Mouse (Mus musculus) lung, postnatal 0 days (tissue): ENCODE results near the gene Tbx2. TPM values are rescaled to one million over a fixed set of nuclear protein-coding genes. Genes with fewer than 3 reads are reported as not detected.

Source experiments
- ATAC-seq: fragments of 200-750 bp; cut with Nextera tagmentation; 2 replicates; pipeline ENCODE4 v1.8.0; 2017; ENCODE audit warnings: moderate library complexity
- DNase-seq: peaks from one replicate; pipeline ENCODE4 v3.0.0-alpha.2; 2016; ENCODE audit warnings: low spot score
- H3K27ac ChIP-seq: fragments of 300-500 bp; sonication (generic); 2 replicates; pipeline ENCODE4 v1.5.1; 2014; ENCODE audit warnings: antibody characterized with exemption, mild to moderate bottlenecking, low read length, mixed read lengths
- H3K27me3 ChIP-seq: fragments of 300-500 bp; sonication (generic); replicated peaks from 2 replicates; pipeline ENCODE4 v1.6.1; 2014; ENCODE audit warnings: low read length, mixed read lengths; ENCODE audit not compliant: insufficient read depth
- H3K36me3 ChIP-seq: fragments of 300-500 bp; sonication (generic); 2 replicates; pipeline ENCODE4 v1.6.1; 2014; ENCODE audit warnings: low read length, mixed read lengths; ENCODE audit not compliant: insufficient read depth
- H3K4me1 ChIP-seq: fragments of 300-500 bp; sonication (generic); 2 replicates; pipeline ENCODE4 v1.6.1; 2014; ENCODE audit warnings: antibody characterized with exemption, low read depth, low read length, mixed read lengths; ENCODE audit not compliant: insufficient read depth
- H3K4me2 ChIP-seq: fragments of 300-500 bp; sonication (generic); replicated peaks from 2 replicates; pipeline ENCODE4 v1.6.1; 2014; ENCODE audit warnings: low read depth, mild to moderate bottlenecking, low read length, moderate library complexity, mixed read lengths
- H3K4me3 ChIP-seq: fragments of 300-500 bp; sonication (generic); 2 replicates; pipeline ENCODE4 v1.5.1; 2014; ENCODE audit warnings: low read depth, low read length
- H3K9ac ChIP-seq: fragments of 300-500 bp; sonication (generic); replicated peaks from 2 replicates; pipeline ENCODE4 v1.6.1; 2014; ENCODE audit warnings: low read depth, mild to moderate bottlenecking
- H3K9me3 ChIP-seq: fragments of 300-500 bp; sonication (generic); 2 replicates; pipeline ENCODE4 v1.6.1; 2016; ENCODE audit warnings: low read length, mixed read lengths
- CTCF ChIP-seq: IDR thresholded peaks from 2 replicates; pipeline ENCODE4 v1.5.1; 2016; ENCODE audit warnings: antibody characterized with exemption, mild to moderate bottlenecking
- EP300 ChIP-seq: IDR thresholded peaks from 2 replicates; pipeline ENCODE4 v1.6.1; 2016; ENCODE audit warnings: antibody characterized with exemption, mild to moderate bottlenecking, control low read depth
- WGBS: fragments of 180-500 bp; shearing (Covaris S2); extraction: QIAGEN DNeasy Blood & Tissue Kit; methylation state at CpG from one replicate; pipeline ENCODE4 v1.1.7; 2014; 5-methylcytosine and 5-hydroxymethylcytosine counted together
- polyA plus RNA-seq: library from polyadenylated mRNA; unstranded; fragments of >200 nt; fragmentation: Nextera tagmentation; extraction: Ambion mirVana; gene quantifications from 2 replicates; pipeline ENCODE4 v1.2.1, GENCODE M21; 2015

Gene Tbx2
- polyA plus RNA-seq, 1 experiment from 2014 or later: 43.6 TPM

DNA sequence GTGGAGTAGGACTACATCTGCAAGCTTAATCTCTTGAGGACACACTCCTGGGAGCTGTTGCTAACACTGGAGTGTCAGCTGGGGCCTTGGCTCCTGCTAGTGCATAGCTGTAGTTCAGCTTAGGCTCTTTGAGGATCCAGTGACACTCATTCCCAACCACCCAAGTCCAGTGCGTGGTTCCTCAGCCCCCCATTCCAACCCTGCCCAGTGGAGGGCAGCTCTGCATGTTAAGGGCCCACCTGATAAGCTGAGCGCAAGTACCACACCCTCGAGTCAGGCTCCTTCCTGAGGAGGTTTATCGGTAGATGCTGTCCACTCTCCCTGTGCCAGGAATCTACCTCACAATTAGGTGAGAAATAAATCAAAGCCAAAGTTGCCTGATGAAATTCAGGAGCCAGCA is 32.9 kb upstream of the Tbx2 start:
- Histone ChIP-seq H3K27ac (no peak overlapping the region), H3K36me3 (no peaks in the 10 kb centered on the region), H3K9me3 (no peaks in the 10 kb centered on the region), H3K27me3 (no peaks in the 10 kb centered on the region), H3K4me2 (no peak overlapping the region), H3K4me3 (no peak overlapping the region), H3K4me1 (peaks cover 3% of the 10 kb centered on the region; the same call in 1 of the 2 replicates), H3K9ac (no peak overlapping the region)
- peak; percentile 44 for ATAC-seq
- no peak for DNase-seq
- WGBS: 24% methylated on average over 4 of the region's 4 CpGs
- TF ChIP-seq CTCF (0 out of 2 replicates have a peak, but pooled peaks have one; percentile 21), EP300 (no peak)

DNA sequence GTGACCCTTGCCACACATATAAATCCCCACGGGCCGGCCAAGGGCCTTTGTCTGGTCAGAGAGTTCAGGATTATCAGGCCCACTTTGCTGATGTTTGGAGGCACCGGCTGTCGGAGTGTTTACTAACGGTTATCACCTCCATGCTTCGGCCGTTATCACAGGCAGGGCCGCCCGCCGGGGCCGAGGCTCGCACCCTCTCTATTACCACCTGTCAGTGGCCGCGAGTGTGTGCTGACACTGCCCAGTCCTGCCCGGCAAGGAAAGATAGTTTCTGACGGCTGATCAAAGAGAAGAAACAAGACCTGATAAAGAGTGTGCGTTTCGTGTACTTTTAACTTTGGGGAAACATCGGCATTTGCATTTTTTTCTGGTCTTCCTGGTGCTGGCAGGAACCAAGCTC is 32.5 kb upstream of the Tbx2 start:
- Histone ChIP-seq H3K4me2 (no peak overlapping the region), H3K27ac (no peak overlapping the region), H3K4me1 (peaks cover 3% of the 10 kb centered on the region; the same call in 1 of the 2 replicates), H3K36me3 (no peaks in the 10 kb centered on the region), H3K4me3 (no peak overlapping the region), H3K9ac (no peak overlapping the region), H3K27me3 (no peaks in the 10 kb centered on the region), H3K9me3 (no peaks in the 10 kb centered on the region)
- ATAC-seq (peak; percentile 16; the same call in 1 of the 2 replicates), DNase-seq (no peak)
- WGBS: 25% methylated on average over 19 of the region's 19 CpGs
- TF ChIP-seq CTCF (no peak), EP300 (no peak)

DNA sequence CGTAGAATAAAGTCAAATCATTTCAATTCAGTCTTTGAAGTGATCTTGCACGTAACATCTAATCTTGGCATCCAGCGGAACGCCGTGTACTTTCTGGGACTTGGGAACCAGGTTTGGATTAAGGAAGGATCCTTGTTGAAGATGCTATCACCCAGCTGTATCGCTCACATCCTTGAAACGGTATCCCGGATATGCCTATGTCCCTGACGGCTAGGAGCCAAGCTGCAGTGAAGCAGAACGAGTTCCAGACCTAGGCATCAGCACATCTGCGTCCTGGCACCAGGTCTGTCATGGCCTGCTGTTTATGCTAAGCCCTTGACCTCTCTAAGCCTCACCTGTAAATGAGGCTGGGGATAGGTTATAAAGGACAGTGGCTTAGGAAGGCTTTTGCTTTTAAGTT is 32.0 kb upstream of the Tbx2 start:
- Histone ChIP-seq H3K36me3 (no peaks in the 10 kb centered on the region), H3K4me3 (no peak overlapping the region)

DNA sequence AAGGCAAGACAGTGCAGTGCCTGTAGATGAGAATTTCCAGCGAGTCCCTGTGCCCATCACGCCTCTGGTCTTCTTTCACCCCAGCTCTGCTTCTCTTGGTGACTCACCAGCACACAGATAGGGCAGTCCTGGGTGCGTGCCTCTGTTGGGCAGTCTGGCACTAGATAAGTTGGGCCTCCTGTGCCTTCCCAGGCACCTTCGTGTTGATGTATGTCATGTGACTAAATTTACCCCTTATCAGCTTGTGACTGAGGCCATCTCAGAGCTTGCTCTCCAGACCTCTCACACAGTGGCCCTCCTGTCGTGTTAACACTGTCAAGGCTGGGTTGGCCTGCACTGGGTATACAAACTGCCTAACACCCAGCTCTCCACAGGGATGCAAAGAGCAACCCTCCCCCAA is 28.3 kb upstream of the Tbx2 start:
- Histone ChIP-seq H3K36me3 (no peaks in the 10 kb centered on the region), H3K27me3 (no peaks in the 10 kb centered on the region)
- WGBS: 53% methylated on average over 5 of the region's 5 CpGs

More for the DNA sequence above, 32.0 kb upstream of the Tbx2 start:
- H3K27ac ChIP-seq: no peak overlapping the region
- no peak overlapping the region for H3K4me2 ChIP-seq
- DNase-seq: no peak
- TF ChIP-seq EP300 (no peak), CTCF (no peak)
- peaks cover 3% of the 10 kb centered on the region; the same call in 1 of the 2 replicates for H3K4me1 ChIP-seq
- H3K9ac ChIP-seq: no peak overlapping the region
- H3K9me3 ChIP-seq: no peaks in the 10 kb centered on the region
- H3K27me3 ChIP-seq: no peaks in the 10 kb centered on the region
- 45% methylated on average over 11 of the region's 11 CpGs for WGBS
- ATAC-seq: no peak

DNA sequence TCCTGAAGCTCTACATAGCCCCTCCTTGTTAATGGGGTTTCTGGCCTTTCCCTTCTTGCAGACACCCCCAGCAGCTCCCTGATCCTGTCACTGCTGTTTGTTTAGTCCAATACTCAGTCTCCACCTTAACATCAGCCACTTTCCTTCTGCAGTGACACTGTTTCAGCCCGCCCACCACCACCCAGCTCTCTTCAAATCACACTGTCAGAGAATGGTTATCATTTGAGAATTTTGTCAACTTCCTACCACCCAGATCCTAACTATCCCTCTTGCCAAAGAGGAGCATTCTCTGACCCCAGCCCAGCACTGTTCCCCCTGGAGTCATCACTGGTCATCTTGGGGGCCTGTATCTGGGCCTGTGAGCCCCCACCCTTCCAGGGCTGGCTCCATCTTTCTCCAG is 26.6 kb upstream of the Tbx2 start:
- Histone ChIP-seq H3K27me3 (no peaks in the 10 kb centered on the region), H3K27ac (no peak overlapping the region), H3K36me3 (no peaks in the 10 kb centered on the region), H3K4me2 (no peak overlapping the region), H3K9me3 (no peaks in the 10 kb centered on the region), H3K4me3 (no peak overlapping the region), H3K9ac (no peak overlapping the region), H3K4me1 (no peaks in the 10 kb centered on the region)
- 67% methylated on average over 1 of the region's 1 CpGs for WGBS
- TF ChIP-seq EP300: no peak
- TF ChIP-seq CTCF: no peak
- DNase-seq (no peak), ATAC-seq (peak; percentile 27)

More for the DNA sequence above, 28.3 kb upstream of the Tbx2 start:
- no peak overlapping the region for H3K27ac ChIP-seq
- H3K4me3 ChIP-seq: no peak overlapping the region
- H3K4me2 ChIP-seq: no peak overlapping the region
- H3K9ac ChIP-seq: no peak overlapping the region
- peaks cover 3% of the 10 kb centered on the region; the same call in 1 of the 2 replicates for H3K4me1 ChIP-seq
- TF ChIP-seq CTCF: no peak
- no peak for TF ChIP-seq EP300
- ATAC-seq (no peak), DNase-seq (no peak)
- no peaks in the 10 kb centered on the region for H3K9me3 ChIP-seq

DNA sequence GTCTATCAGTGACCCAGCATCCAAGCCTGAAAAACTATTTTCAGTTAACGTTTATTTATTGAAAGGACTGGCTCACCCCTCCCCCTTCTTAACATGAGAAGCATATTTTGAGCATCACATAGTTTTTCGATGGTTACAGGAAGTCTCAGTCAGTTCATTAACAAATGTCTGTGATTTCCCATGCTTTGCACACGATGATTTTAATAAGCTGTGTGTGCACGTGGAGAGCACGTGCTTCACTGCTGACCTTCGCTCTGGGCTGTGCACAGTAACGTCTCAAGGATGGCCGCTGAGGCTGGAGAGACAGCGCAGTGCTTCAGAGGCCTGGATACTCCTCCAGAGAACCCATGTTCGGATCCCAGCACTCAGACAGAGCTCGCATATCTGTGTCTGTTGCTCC is 25.0 kb upstream of the Tbx2 start:
- no peak overlapping the region; the same call in 1 of the 2 replicates for H3K27ac ChIP-seq
- TF ChIP-seq EP300: no peak
- TF ChIP-seq CTCF: no peak
- ATAC-seq: peak; percentile 37

DNA sequence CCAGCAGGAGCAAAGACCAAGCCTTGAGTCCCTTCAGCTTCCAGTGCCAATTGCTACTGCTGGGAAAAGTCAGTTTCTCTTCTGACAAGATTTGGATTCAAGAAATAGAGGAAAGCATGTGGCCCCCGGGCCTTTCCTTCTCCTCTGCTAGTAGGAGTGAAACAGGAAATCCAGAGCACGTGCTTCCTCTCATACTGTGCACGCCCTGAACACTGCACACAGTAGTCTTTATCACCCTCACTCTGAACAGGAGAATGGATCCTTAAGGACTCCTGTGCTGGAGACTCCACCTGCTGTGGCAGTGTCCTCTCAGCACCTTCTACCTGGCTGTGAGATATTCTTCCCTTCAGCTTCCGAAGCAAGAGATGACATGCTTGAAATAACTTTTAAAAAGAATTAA is 21.1 kb upstream of the Tbx2 start:
- Histone ChIP-seq H3K4me2 (no peak overlapping the region), H3K27me3 (no peaks in the 10 kb centered on the region)
- no peak for TF ChIP-seq CTCF
- no peak for TF ChIP-seq EP300

More for the DNA sequence above, 25.0 kb upstream of the Tbx2 start:
- Histone ChIP-seq H3K27me3 (no peaks in the 10 kb centered on the region), H3K4me2 (no peak overlapping the region), H3K4me1 (peaks cover 5% of the 10 kb centered on the region; the same call in 1 of the 2 replicates), H3K4me3 (no peak overlapping the region), H3K36me3 (no peaks in the 10 kb centered on the region), H3K9ac (no peak overlapping the region), H3K9me3 (no peaks in the 10 kb centered on the region)
- 46% methylated on average over 11 of the region's 11 CpGs for WGBS
- peak; percentile 45 for DNase-seq

More for the DNA sequence above, 21.1 kb upstream of the Tbx2 start:
- DNase-seq (no peak), ATAC-seq (no peak)
- Histone ChIP-seq H3K4me3 (no peak overlapping the region), H3K4me1 (peaks cover 5% of the 10 kb centered on the region; the same call in 1 of the 2 replicates), H3K9me3 (no peaks in the 10 kb centered on the region), H3K9ac (no peak overlapping the region), H3K36me3 (no peaks in the 10 kb centered on the region), H3K27ac (no peak overlapping the region)
- WGBS: 41% methylated on average over 4 of the region's 4 CpGs
